Mouse (Mus musculus): ENCODE results near the gene Pcolce2.

Gene Pcolce2

GRCm38 (mm10) chr9:95705371-95705770 lies 68.0 kb downstream of the Pcolce2 start:
- DNase-seq (ENCODE audit: low read depth, low spot score): no peak

GRCm38 (mm10) chr9:95708943-95709342 lies 71.5 kb downstream of the Pcolce2 start:
- no peak for DNase-seq (ENCODE audit: low read depth, low spot score)

GRCm38 (mm10) chr9:95712574-95712973 lies 75.2 kb downstream of the Pcolce2 start:
- DNase-seq (ENCODE audit: low read depth, low spot score): no peak

DNA sequence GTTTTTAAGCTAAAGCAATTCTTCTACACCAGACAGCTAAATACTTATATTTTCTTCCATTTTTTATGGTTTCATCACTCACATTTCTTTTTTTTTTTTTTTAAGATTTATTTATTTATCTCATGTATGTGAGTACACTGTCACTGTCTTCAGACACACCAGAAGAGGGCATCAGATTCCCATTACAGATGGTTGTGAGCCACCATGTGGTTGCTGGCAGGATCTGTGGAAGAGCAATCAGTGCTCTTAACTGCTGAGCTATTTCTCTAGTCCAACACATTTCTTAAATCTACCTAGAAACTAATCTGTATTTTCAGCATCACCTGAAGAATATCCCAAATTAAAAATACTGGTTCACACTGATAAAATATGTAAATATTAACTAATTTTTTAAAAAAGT lies 98.8 kb downstream of the Pcolce2 start:
- DNase-seq (ENCODE audit: low read depth, low spot score): no peak

DNA sequence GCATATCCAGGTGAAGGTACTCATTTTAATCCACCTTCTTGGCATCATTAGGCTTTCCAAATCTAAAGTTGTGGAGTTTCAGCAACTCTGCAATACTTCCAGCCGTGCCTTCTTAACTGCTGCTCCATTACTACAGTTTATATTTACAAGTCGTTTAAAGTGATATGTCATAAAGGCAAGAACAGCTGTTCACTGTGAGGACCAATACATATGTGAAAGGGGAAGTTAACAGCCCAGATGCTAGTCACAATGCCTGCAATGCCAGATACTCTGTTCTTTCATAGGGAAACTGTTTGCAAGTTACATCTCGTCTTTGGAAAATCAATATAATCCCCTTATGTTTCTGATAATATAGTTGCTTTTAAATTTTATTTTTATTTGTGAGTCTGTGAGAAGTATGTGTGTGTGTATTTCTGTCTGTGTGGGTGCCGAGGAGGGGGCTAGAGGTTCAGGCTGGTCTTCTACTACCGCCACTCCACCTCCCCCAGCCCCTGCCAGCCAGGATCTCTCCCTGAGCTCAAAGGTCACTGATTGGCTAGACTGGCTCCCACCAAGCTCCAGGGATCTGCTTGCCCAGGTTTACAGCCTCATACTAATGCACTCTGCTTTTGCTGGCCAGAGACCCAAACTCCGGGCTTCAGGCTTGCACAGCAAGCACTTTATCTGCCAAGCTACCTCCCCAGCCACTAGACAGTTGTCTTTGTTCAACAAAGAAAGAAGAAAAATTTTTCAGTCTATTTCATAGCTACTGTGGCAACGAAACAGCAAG lies 107.6 kb downstream of the Pcolce2 start:
- no peak for DNase-seq (ENCODE audit: low read depth, low spot score)

DNA sequence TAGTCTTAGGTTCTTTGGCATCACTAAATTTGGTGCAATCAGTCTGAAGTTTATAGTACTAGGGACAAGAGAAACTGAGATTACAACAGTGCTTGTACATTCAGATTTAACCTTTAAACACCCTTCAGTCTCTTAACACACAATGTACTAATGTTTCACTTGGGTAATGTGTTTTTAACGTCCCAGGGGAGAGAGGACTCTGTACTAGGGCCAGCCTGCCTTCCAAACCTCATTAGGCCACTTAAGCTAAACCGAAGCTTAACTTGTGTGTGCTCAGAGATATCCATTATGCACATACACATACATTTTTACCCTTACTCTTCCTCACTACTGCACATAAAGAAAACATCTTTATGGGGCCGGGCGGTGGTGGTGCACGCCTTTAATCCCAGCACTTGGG lies 109.9 kb downstream of the Pcolce2 start:
- no peak for DNase-seq (ENCODE audit: low read depth, low spot score)
